Mouse (Mus musculus) liver, postnatal 0 days (tissue): ENCODE measurements around the gene Itgb1bp2. TPM values are rescaled to one million over a fixed set of nuclear protein-coding genes. Genes with fewer than 3 reads are reported as not detected.

Experiments
- ATAC-seq: fragments of 200-750 bp; cut with Nextera tagmentation; 2 replicates; pipeline ENCODE4 v1.8.0; 2017; ENCODE audit warnings: mild to moderate bottlenecking, moderate library complexity
- DNase-seq: peaks from one replicate; pipeline ENCODE4 v3.0.0-alpha.2; 2016
- H3K27ac ChIP-seq: fragments of 300-500 bp; sonication (generic); 2 replicates; pipeline ENCODE4 v1.5.1; 2014; ENCODE audit warnings: antibody characterized with exemption, moderate library complexity, mild to moderate bottlenecking, low read depth
- H3K27me3 ChIP-seq: fragments of 300-500 bp; sonication (generic); 2 replicates; pipeline ENCODE4 v1.6.1; 2014; ENCODE audit warnings: low read length, control low read depth, mixed read lengths; ENCODE audit not compliant: insufficient read depth
- H3K36me3 ChIP-seq: fragments of 300-500 bp; sonication (generic); replicated peaks from 2 replicates; pipeline ENCODE4 v1.6.1; 2014; ENCODE audit warnings: mild to moderate bottlenecking, control low read depth, low read length, moderate library complexity, mixed read lengths; ENCODE audit not compliant: insufficient read depth
- H3K4me1 ChIP-seq: fragments of 300-500 bp; sonication (generic); 2 replicates; pipeline ENCODE4 v1.6.1; 2014; ENCODE audit warnings: antibody characterized with exemption, mild to moderate bottlenecking, control low read depth; ENCODE audit not compliant: insufficient read depth
- H3K4me2 ChIP-seq: fragments of 300-500 bp; sonication (generic); 2 replicates; pipeline ENCODE4 v1.6.1; 2014; ENCODE audit warnings: low read depth, mild to moderate bottlenecking, low read length, moderate library complexity, mixed read lengths
- H3K4me3 ChIP-seq: fragments of 300-500 bp; sonication (generic); 2 replicates; pipeline ENCODE4 v1.5.1; 2014; ENCODE audit warnings: low read depth, low read length
- H3K9ac ChIP-seq: fragments of 300-500 bp; sonication (generic); replicated peaks from 2 replicates; pipeline ENCODE4 v1.6.1; 2014; ENCODE audit warnings: mild to moderate bottlenecking, moderate library complexity
- H3K9me3 ChIP-seq: fragments of 300-500 bp; sonication (generic); 2 replicates; pipeline ENCODE4 v1.6.1; 2016; ENCODE audit warnings: mild to moderate bottlenecking, control low read depth, low read length, mixed read lengths
- CTCF ChIP-seq: sonication (generic); IDR thresholded peaks from 2 replicates; pipeline ENCODE4 v1.5.1; 2016; ENCODE audit warnings: antibody characterized with exemption, low read depth
- EP300 ChIP-seq: IDR thresholded peaks from 2 replicates; pipeline ENCODE4 v1.6.1; 2016; ENCODE audit warnings: antibody characterized with exemption, low read depth, mild to moderate bottlenecking
- WGBS: fragments of 180-500 bp; shearing (Covaris S2); extraction: QIAGEN DNeasy Blood & Tissue Kit; methylation state at CpG from one replicate; pipeline ENCODE4 v1.1.7; 2014; ENCODE audit not compliant: insufficient replicate concordance; 5-methylcytosine and 5-hydroxymethylcytosine counted together
- polyA plus RNA-seq: library from polyadenylated mRNA; unstranded; fragments of >200 nt; fragmentation: Nextera tagmentation; extraction: Ambion mirVana; gene quantifications from 2 replicates; pipeline ENCODE4 v1.2.1, GENCODE M21; 2015

Itgb1bp2 gene
- 0.45 and 4.6 TPM in 2 replicates for polyA plus RNA-seq

GRCm38 (mm10) chrX:101448886-101449475 lies at the start of gene Itgb1bp2:
Gene Itgb1bp2, plus strand, starts transcription at chrX:101449088.
- Histone ChIP-seq H3K9ac (no peak within 1 kb of the TSS), H3K36me3 (peaks cover 37% of the 10 kb centered on the region), H3K4me3 (no peak within 1 kb of the TSS), H3K27ac (no peak within 1 kb of the TSS), H3K27me3 (0 out of 2 replicates have a peak, but pooled peaks cover 5% of the 10 kb centered on the region), H3K9me3 (no peaks in the 10 kb centered on the region), H3K4me1 (no peaks in the 10 kb centered on the region), H3K4me2 (no peak within 1 kb of the TSS)
- no peak for ATAC-seq
- TF ChIP-seq CTCF, result no peak
- no peak for TF ChIP-seq EP300
- no peak for DNase-seq
- 76% methylated on average over 4 of the region's 4 CpGs for WGBS

- H3K36me3 ChIP-seq, result no peaks in the 10 kb centered on the region
Observed at GRCm38 (mm10) chrX:101418946-101419724, 29.8 kb upstream of the Itgb1bp2 start.

GRCm38 (mm10) chrX:101419725-101420699 lies 28.9 kb upstream of the Itgb1bp2 start:
- peak; percentile 84 for DNase-seq
- no peaks in the 10 kb centered on the region for H3K27me3 ChIP-seq

More at GRCm38 (mm10) chrX:101418946-101419724, 29.8 kb upstream of the Itgb1bp2 start:
- peak overlapping the region; percentile 50 for H3K4me3 ChIP-seq
- 24% methylated on average over 31 of the region's 36 CpGs for WGBS
- H3K9me3 ChIP-seq, result no peaks in the 10 kb centered on the region
- ATAC-seq, result peak; percentile 46; the same call in 1 of the 2 replicates
- peak overlapping the region; percentile 31 for H3K27ac ChIP-seq
- no peak for TF ChIP-seq EP300
- TF ChIP-seq CTCF, result peak; percentile 57
- no peaks in the 10 kb centered on the region for H3K27me3 ChIP-seq
- DNase-seq, result peak; percentile 74
- H3K9ac ChIP-seq, result peak overlapping the region; percentile 56
- peak overlapping the region; percentile 77 for H3K4me2 ChIP-seq
- no peaks in the 10 kb centered on the region; the same call in 1 of the 2 replicates for H3K4me1 ChIP-seq

GRCm38 (mm10) chrX:101420700-101421095 lies 28.2 kb upstream of the Itgb1bp2 start, which contains the start of gene Zmym3:
Gene Zmym3, minus strand, starts transcription at chrX:101420849.
- no peak for TF ChIP-seq CTCF
- no peak for TF ChIP-seq EP300
- Histone ChIP-seq H3K4me3 (peak within 1 kb of the TSS; percentile 50), H3K27me3 (no peaks in the 10 kb centered on the region), H3K36me3 (no peaks in the 10 kb centered on the region), H3K4me1 (no peaks in the 10 kb centered on the region; the same call in 1 of the 2 replicates), H3K9me3 (no peaks in the 10 kb centered on the region), H3K27ac (no peak within 1 kb of the TSS), H3K9ac (peak within 1 kb of the TSS; percentile 56), H3K4me2 (peak within 1 kb of the TSS; percentile 77)
- no peak for ATAC-seq
- DNase-seq, result no peak
- WGBS, result 37% methylated on average over 4 of the region's 4 CpGs

More at GRCm38 (mm10) chrX:101419725-101420699, 28.9 kb upstream of the Itgb1bp2 start:
- peak; percentile 94 for ATAC-seq
- Histone ChIP-seq H3K27ac (peak overlapping the region; percentile 31), H3K4me2 (peak overlapping the region; percentile 77), H3K9me3 (no peaks in the 10 kb centered on the region), H3K9ac (peak overlapping the region; percentile 56), H3K36me3 (no peaks in the 10 kb centered on the region), H3K4me1 (no peaks in the 10 kb centered on the region; the same call in 1 of the 2 replicates), H3K4me3 (peak overlapping the region; percentile 50)
- TF ChIP-seq CTCF, result no peak
- WGBS, result 21% methylated on average over 46 of the region's 54 CpGs

GRCm38 (mm10) chrX:101423462-101423861 lies 25.4 kb upstream of the Itgb1bp2 start:
- H3K4me1 ChIP-seq, result peaks cover 7% of the 10 kb centered on the region
- H3K27me3 ChIP-seq, result no peaks in the 10 kb centered on the region
- H3K9ac ChIP-seq, result no peak overlapping the region
- TF ChIP-seq CTCF (no peak), EP300 (no peak)
- H3K4me3 ChIP-seq, result no peak overlapping the region
- H3K27ac ChIP-seq, result no peak overlapping the region
- no peak overlapping the region for H3K4me2 ChIP-seq
- no peak for DNase-seq
- no peak for ATAC-seq
- 86% methylated on average over 2 of the region's 2 CpGs for WGBS
- no peaks in the 10 kb centered on the region for H3K9me3 ChIP-seq
- no peaks in the 10 kb centered on the region for H3K36me3 ChIP-seq
